Mouse (Mus musculus): ENCODE measurements around the gene Map3k11. TPM values are rescaled to one million over a fixed set of nuclear protein-coding genes. Genes with fewer than 3 reads are reported as not detected.

Gene Map3k11
- polyA plus RNA-seq, 1 experiment from 2014 or later, result 35.3 TPM

- WGBS, result 75% methylated on average over 4 of the region's 4 CpGs
- Histone ChIP-seq H3K9me3 (replicated peaks) (no peaks in the 10 kb centered on the region), H3K36me3 (peaks cover 77% of the 10 kb centered on the region), H3K4me3 (peak overlapping the region; percentile 97), H3K27ac (peak overlapping the region; percentile 61; the same call in 1 of the 2 replicates), H3K4me1 (peaks cover 52% of the 10 kb centered on the region), H3K27me3 (ENCODE audit: low read depth, poor library complexity, severe bottlenecking) (no peaks in the 10 kb centered on the region)
- DNase-seq (ENCODE audit: low spot score), result no peak
Measured at GRCm38 (mm10) chr19:5723934-5724548, 35.5 kb downstream of the Map3k11 start.

- H3K4me3 ChIP-seq, result peak overlapping the region; percentile 97
- H3K27ac ChIP-seq, result peak overlapping the region; percentile 61
- peaks cover 72% of the 10 kb centered on the region for H3K36me3 ChIP-seq
- WGBS, result 74% methylated on average over 7 of the region's 7 CpGs
- H3K27me3 ChIP-seq (ENCODE audit: low read depth, poor library complexity, severe bottlenecking), result no peaks in the 10 kb centered on the region
- H3K4me1 ChIP-seq, result peaks cover 52% of the 10 kb centered on the region
- no peaks in the 10 kb centered on the region for H3K9me3 ChIP-seq (replicated peaks)
- no peak for DNase-seq (ENCODE audit: low spot score)
Measured at GRCm38 (mm10) chr19:5724549-5724941, 36.0 kb downstream of the Map3k11 start.

GRCm38 (mm10) chr19:5725029-5725707 lies 36.6 kb downstream of the Map3k11 start:
- H3K27ac ChIP-seq, result peak overlapping the region; percentile 61
- no peak for DNase-seq (ENCODE audit: low spot score)
- no peaks in the 10 kb centered on the region for H3K9me3 ChIP-seq (replicated peaks)
- H3K4me1 ChIP-seq, result peaks cover 59% of the 10 kb centered on the region
- WGBS, result 77% methylated on average over 12 of the region's 12 CpGs
- peaks cover 68% of the 10 kb centered on the region for H3K36me3 ChIP-seq
- peak overlapping the region; percentile 97 for H3K4me3 ChIP-seq
- H3K27me3 ChIP-seq (ENCODE audit: low read depth, poor library complexity, severe bottlenecking), result no peaks in the 10 kb centered on the region

GRCm38 (mm10) chr19:5725767-5726515 lies 37.4 kb downstream of the Map3k11 start, which contains the start of gene Ehbp1l1:
Gene Ehbp1l1 (minus strand): TSS chr19:5726317.
- H3K4me3 ChIP-seq, result peak within 1 kb of the TSS; percentile 97
- H3K9me3 ChIP-seq (replicated peaks), result no peaks in the 10 kb centered on the region
- H3K4me1 ChIP-seq, result peaks cover 66% of the 10 kb centered on the region
- H3K36me3 ChIP-seq, result peaks cover 67% of the 10 kb centered on the region
- DNase-seq (ENCODE audit: low spot score), result peak; percentile 72
- WGBS, result 12% methylated on average over 49 of the region's 49 CpGs
- H3K27me3 ChIP-seq (ENCODE audit: low read depth, poor library complexity, severe bottlenecking), result no peaks in the 10 kb centered on the region
- H3K27ac ChIP-seq, result peak within 1 kb of the TSS; percentile 61

- DNase-seq (ENCODE audit: low spot score), result no peak
- peak overlapping the region; percentile 98; the same call in 1 of the 2 replicates for H3K27ac ChIP-seq
- peaks cover 78% of the 10 kb centered on the region for H3K4me1 ChIP-seq
- H3K36me3 ChIP-seq, result peaks cover 55% of the 10 kb centered on the region
- H3K27me3 ChIP-seq (ENCODE audit: low read depth, poor library complexity, severe bottlenecking), result no peaks in the 10 kb centered on the region
- peak overlapping the region; percentile 97 for H3K4me3 ChIP-seq
- no peaks in the 10 kb centered on the region for H3K9me3 ChIP-seq (replicated peaks)
- 76% methylated on average over 15 of the region's 15 CpGs for WGBS
Measured at GRCm38 (mm10) chr19:5726961-5727578, 38.5 kb downstream of the Map3k11 start.

GRCm38 (mm10) chr19:5727701-5728100 lies 39.2 kb downstream of the Map3k11 start:
- Histone ChIP-seq H3K36me3 (peaks cover 49% of the 10 kb centered on the region), H3K9me3 (replicated peaks) (no peaks in the 10 kb centered on the region), H3K27me3 (ENCODE audit: low read depth, poor library complexity, severe bottlenecking) (no peaks in the 10 kb centered on the region), H3K27ac (peak overlapping the region; percentile 98), H3K4me1 (peaks cover 78% of the 10 kb centered on the region), H3K4me3 (peak overlapping the region; percentile 97)
- DNase-seq (ENCODE audit: low spot score), result peak; percentile 94
- 3% methylated on average over 14 of the region's 14 CpGs for WGBS

GRCm38 (mm10) chr19:5728631-5729443 lies 40.3 kb downstream of the Map3k11 start:
- H3K27ac ChIP-seq, result peak overlapping the region; percentile 98
- H3K27me3 ChIP-seq (ENCODE audit: low read depth, poor library complexity, severe bottlenecking), result no peaks in the 10 kb centered on the region
- WGBS, result 13% methylated on average over 37 of the region's 37 CpGs
- peak overlapping the region; percentile 97 for H3K4me3 ChIP-seq
- peaks cover 42% of the 10 kb centered on the region for H3K36me3 ChIP-seq
- DNase-seq (ENCODE audit: low spot score), result peak; percentile 52
- H3K9me3 ChIP-seq (replicated peaks), result no peaks in the 10 kb centered on the region
- peaks cover 78% of the 10 kb centered on the region for H3K4me1 ChIP-seq

GRCm38 (mm10) chr19:5729444-5729815 lies 40.9 kb downstream of the Map3k11 start, which contains the start of gene Fam89b:
Gene Fam89b (minus strand): TSS chr19:5729653.
- Histone ChIP-seq H3K27ac (peak within 1 kb of the TSS; percentile 98), H3K36me3 (peaks cover 36% of the 10 kb centered on the region), H3K4me3 (peak within 1 kb of the TSS; percentile 97), H3K9me3 (replicated peaks) (no peaks in the 10 kb centered on the region), H3K4me1 (peaks cover 72% of the 10 kb centered on the region), H3K27me3 (ENCODE audit: low read depth, poor library complexity, severe bottlenecking) (no peaks in the 10 kb centered on the region)
- peak; percentile 91 for DNase-seq (ENCODE audit: low spot score)
- WGBS, result under 1% methylated on average over 37 of the region's 37 CpGs

GRCm38 (mm10) chr19:5730314-5731186 lies 42.0 kb downstream of the Map3k11 start:
- Histone ChIP-seq H3K9me3 (replicated peaks) (no peaks in the 10 kb centered on the region), H3K27ac (no peak overlapping the region; the same call in 1 of the 2 replicates), H3K4me1 (peaks cover 61% of the 10 kb centered on the region), H3K36me3 (peaks cover 25% of the 10 kb centered on the region), H3K4me3 (peak overlapping the region; percentile 97), H3K27me3 (ENCODE audit: low read depth, poor library complexity, severe bottlenecking) (no peaks in the 10 kb centered on the region)
- WGBS, result 78% methylated on average over 29 of the region's 29 CpGs
- DNase-seq (ENCODE audit: low spot score), result no peak

GRCm38 (mm10) chr19:5731264-5731978 lies 42.9 kb downstream of the Map3k11 start:
- peak; percentile 98 for DNase-seq (ENCODE audit: low spot score)
- H3K4me1 ChIP-seq, result peaks cover 52% of the 10 kb centered on the region
- under 1% methylated on average over 47 of the region's 47 CpGs for WGBS
- peak overlapping the region; percentile 82 for H3K27ac ChIP-seq
- no peaks in the 10 kb centered on the region for H3K9me3 ChIP-seq (replicated peaks)
- H3K4me3 ChIP-seq, result peak overlapping the region; percentile 97
- 0 out of 2 replicates have a peak, but pooled peaks cover 3% of the 10 kb centered on the region for H3K27me3 ChIP-seq (ENCODE audit: low read depth, poor library complexity, severe bottlenecking)
- peaks cover 22% of the 10 kb centered on the region for H3K36me3 ChIP-seq

GRCm38 (mm10) chr19:5734325-5734724 lies 45.8 kb downstream of the Map3k11 start:
- WGBS, result 81% methylated on average over 9 of the region's 9 CpGs
- Histone ChIP-seq H3K4me1 (peaks cover 26% of the 10 kb centered on the region), H3K36me3 (peaks cover 8% of the 10 kb centered on the region), H3K27me3 (ENCODE audit: low read depth, poor library complexity, severe bottlenecking) (peaks cover 13% of the 10 kb centered on the region), H3K27ac (no peak overlapping the region), H3K9me3 (replicated peaks) (no peaks in the 10 kb centered on the region), H3K4me3 (no peak overlapping the region)
- DNase-seq (ENCODE audit: low spot score), result no peak

Measured in limb, embryonic 10.5 days (tissue).